In genomic region chr8:121950749-121951655, GRCm38 (mm10) we compare ENCODE assay signal across 7 mouse cellular contexts. TPM values are rescaled to one million over a fixed set of nuclear protein-coding genes. Genes with fewer than 3 reads are reported as not detected.
DNase-seq lines count a peak whose midpoint lies in the region; ATAC-seq lines count a peak whose summit lies in the region.

No protein-coding gene starts in this region.

- ATAC-seq in inflammation-experienced regulatory T-cells, adult 6 months, result peak; percentile 3
- peak; percentile 14 for ATAC-seq in midbrain, embryonic 11.5 days (ENCODE audit: low FRiP score)

- H3K9me3 ChIP-seq in midbrain, embryonic 11.5 days (ENCODE audit: control insufficient read depth, low read length), result no peaks in the 10 kb centered on the region

- peak overlapping the region; percentile 98 for H3K9ac ChIP-seq in midbrain, embryonic 11.5 days (ENCODE audit: low read length)

- 1% methylated on average over 84 of the region's 97 CpGs for WGBS in midbrain, embryonic 11.5 days

- H3K4me1 ChIP-seq in midbrain, embryonic 11.5 days (ENCODE audit: control insufficient read depth, insufficient read depth, low read length), result peaks cover 25% of the 10 kb centered on the region

- DNase-seq in adrenal gland, adult (ENCODE audit: inconsistent age in 2 of 2, low spot score in 1 of 2), result peak; percentile 82 to 90
- DNase-seq in cerebellum, postnatal 14 days, result peak; percentile 78 to 88
- DNase-seq in gastrocnemius, adult 8-10 months (ENCODE audit: low spot score in 2 of 2), result peak; percentile 59 to 80
- DNase-seq in left cerebral cortex, postnatal 4 days, result peak; percentile 77
- peak; percentile 94 for DNase-seq in midbrain, embryonic 11.5 days (ENCODE audit: low spot score, missing footprints)
- DNase-seq in spleen, postnatal 4 days (ENCODE audit: low spot score in 2 of 2), result peak; percentile 72 to 86

- no peaks in the 10 kb centered on the region for H3K27me3 ChIP-seq in midbrain, embryonic 11.5 days (ENCODE audit: control insufficient read depth, insufficient read depth, low read length)

- H3K36me3 ChIP-seq in midbrain, embryonic 11.5 days (ENCODE audit: control insufficient read depth, insufficient read depth, low read length), result no peaks in the 10 kb centered on the region; the same call in none of the 2 replicates

- peak overlapping the region; percentile 96 for H3K4me3 ChIP-seq in midbrain, embryonic 11.5 days (ENCODE audit: low read depth, low read length)

- peak overlapping the region; percentile 94 for H3K4me2 ChIP-seq in midbrain, embryonic 11.5 days

- intact Hi-C loops in left cerebral cortex, postnatal 4 days (cut with DNase I), result no loop called here

- H3K27ac ChIP-seq in midbrain, embryonic 11.5 days (ENCODE audit: low read depth, low read length), result peak overlapping the region; percentile 86

RNA-seq across cellular contexts. Expression of gene Banp, which starts 1.5 kb away (rescaled TPM):
- total RNA-seq in gastrocnemius, adult 8-10 months (2022), result 10 to 100 TPM in 1 of 4 experiments, 1 to 10 TPM in 3; 5.4 to 16.0 (median 6.3) TPM
- polyA plus RNA-seq in inflammation-experienced regulatory T-cells, adult 6 months (2017; shearing (Covaris generic)), result 10 to 100 TPM; 35.0 to 37.5 (median 36.2) TPM
- 10 to 100 TPM; 30.2 to 30.7 TPM for total RNA-seq in left cerebral cortex, postnatal 4 days (2021)
- 48.8 and 53.4 TPM in 2 replicates for polyA plus RNA-seq in midbrain, embryonic 11.5 days (2014; fragmentation: Nextera tagmentation; extraction: Ambion mirVana)

RNA-seq across cellular contexts. Expression of gene Car5a, which starts 6.3 kb away (rescaled TPM):
- total RNA-seq in gastrocnemius, adult 8-10 months (2022), result not detected
- polyA plus RNA-seq in inflammation-experienced regulatory T-cells, adult 6 months (2017; shearing (Covaris generic)), result not detected
- under 1 TPM in 1 of 2 experiments, not detected in 1; 0.48 TPM for total RNA-seq in left cerebral cortex, postnatal 4 days (2021)
- polyA plus RNA-seq in midbrain, embryonic 11.5 days (2014; fragmentation: Nextera tagmentation; extraction: Ambion mirVana), result 0.14 TPM in 1 of 2 replicates, not detected in the other

RNA-seq across cellular contexts. Expression of gene Slc7a5, which starts 43.5 kb away (rescaled TPM):
- 1 to 10 TPM in 3 of 4 experiments, under 1 TPM in 1; 0.77 to 1.4 (median 1.2) TPM for total RNA-seq in gastrocnemius, adult 8-10 months (2022)
- 1 to 10 TPM; 2.5 to 4.4 (median 2.6) TPM for polyA plus RNA-seq in inflammation-experienced regulatory T-cells, adult 6 months (2017; shearing (Covaris generic))
- 100 to 1,000 TPM; 150 to 153 TPM for total RNA-seq in left cerebral cortex, postnatal 4 days (2021)
- 34.9 and 36.5 TPM in 2 replicates for polyA plus RNA-seq in midbrain, embryonic 11.5 days (2014; fragmentation: Nextera tagmentation; extraction: Ambion mirVana)

Comparison
In these comparisons a context has a peak if more than half of its experiments do, and no peak if none do; other contexts are left out.
1. Peak in every context shown above with its lines: DNase-seq, ATAC-seq, H3K4me3 ChIP-seq and H3K27ac ChIP-seq.
2. RNA of gene Slc7a5, which starts 43.5 kb away (total RNA-seq): 150 to 153 TPM in left cerebral cortex, postnatal 4 days; 0.77 to 1.4 TPM in gastrocnemius, adult 8-10 months; every median in the first group is over 10 times any median in the second.